Mouse (Mus musculus) CH12.LX (cell line): ENCODE measurements around the gene Tmc4.

Source experiments
- BHLHE40 ChIP-seq: IDR thresholded peaks from 2 replicates; pipeline ENCODE4 v1.6.1; 2011; ENCODE audit warnings: mild to moderate bottlenecking, low read depth, low read length, improper control_type of control experiment
- CHD1 ChIP-seq: IDR thresholded peaks from 2 replicates; pipeline ENCODE4 v1.6.1; 2012; ENCODE audit warnings: low read depth, low read length, improper control_type of control experiment, inconsistent platforms
- CTCF ChIP-seq, 2 experiments: IDR thresholded peaks in 1 of 2; conservative IDR thresholded peaks in 1 of 2; 2 replicates each; pipeline ENCODE4 v1.5.1; 2011 to 2012; ENCODE audit warnings: low read depth in 2 of 2, low read length in 2 of 2, improper control_type of control experiment in 1 of 2, inconsistent platforms in 1 of 2, mild to moderate bottlenecking in 1 of 2, moderate library complexity in 1 of 2
- POLR2A ChIP-seq: IDR thresholded peaks from 2 replicates; pipeline ENCODE4 v1.6.1; 2011; ENCODE audit warnings: low read depth, mild to moderate bottlenecking, improper control_type of control experiment, low read length

DNA sequence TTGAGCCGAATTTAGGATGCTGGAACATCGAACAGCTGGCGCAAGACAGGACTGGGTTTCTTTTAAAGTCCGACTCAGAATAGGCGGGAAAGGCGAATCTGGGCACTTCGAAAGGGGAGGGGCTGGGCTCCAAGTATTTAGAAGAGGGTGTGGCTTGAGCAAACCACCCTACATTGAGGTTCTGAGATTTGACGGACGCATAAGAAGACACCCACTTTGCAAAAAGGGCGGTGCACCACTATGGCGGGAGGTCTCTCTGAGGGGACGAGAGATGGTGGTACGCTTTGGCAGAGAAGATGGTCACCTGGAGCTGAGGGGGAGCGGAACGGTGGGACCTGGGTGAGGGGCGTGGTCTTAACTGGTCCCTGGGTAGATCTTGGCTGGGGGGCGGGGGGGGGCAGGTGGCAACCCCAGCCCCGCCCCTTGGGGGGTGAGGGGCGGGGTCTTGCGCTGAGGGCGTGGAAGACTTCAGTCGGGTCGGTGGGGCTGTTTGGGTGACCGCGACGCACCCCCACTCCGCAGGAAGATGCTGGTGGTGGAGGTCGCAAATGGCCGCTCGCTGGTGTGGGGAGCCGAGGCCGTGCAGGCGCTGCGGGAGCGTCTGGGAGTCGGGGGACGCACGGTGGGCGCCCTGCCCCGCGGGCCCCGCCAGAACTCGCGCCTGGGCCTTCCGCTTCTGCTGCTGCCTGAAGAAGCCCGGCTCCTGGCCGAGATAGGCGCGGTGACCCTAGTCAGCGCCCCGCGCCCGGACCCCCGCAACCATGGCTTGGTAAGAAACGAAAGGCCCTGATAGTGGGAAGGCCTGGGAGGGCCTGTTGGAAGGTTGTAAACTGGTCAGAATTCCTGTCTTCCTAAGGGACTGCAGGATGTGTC lies 17.0 kb upstream of the Tmc4 start:
- no peak for TF ChIP-seq CHD1
- TF ChIP-seq POLR2A = no peak
- no peak for TF ChIP-seq BHLHE40
- no peak for TF ChIP-seq CTCF (conservative IDR thresholded peaks at IDR 0.05 in 1 of 2, IDR thresholded peaks at IDR 0.05 in 1 of 2; ENCODE audit: low read depth in 2 of 2, low read length in 2 of 2)
